Mouse (Mus musculus) adrenal gland, postnatal 14 days (tissue): ENCODE measurements around the gene Pip4p1. TPM values are rescaled to one million over a fixed set of nuclear protein-coding genes. Genes with fewer than 3 reads are reported as not detected.
"Not testable (repeated sequence)": the region's sequence is repeated elsewhere in the genome, so short reads cannot be mapped to it uniquely, and the experiment has no call there.

Experiments
- DNase-seq: peaks from one replicate; pipeline ENCODE4 v3.0.0; 2021; ENCODE audit warnings: mixed read lengths
- long read RNA-seq, 2 experiments: library from polyadenylated mRNA; stranded (forward); transcript quantifications; one replicate each; pipeline ENCODE4 v2.0.0; 2021
- total RNA-seq: library from RNA; stranded (reverse); gene quantifications from 2 replicates; pipeline ENCODE4 v1.2.3, GENCODE M21; 2021

Pip4p1 gene
- total RNA-seq: 44.3 and 47.2 TPM in 2 replicates
- long read RNA-seq, experiment 1, transcript Pip4p1-205 (7 exons, 2,755 nt): major isoform, 13 of 29 reads
- long read RNA-seq, experiment 1, transcript Pip4p1-201 (7 exons, 1,594 nt): minor isoform, 9 of 29 reads
- long read RNA-seq, experiment 1, partial matches to known transcripts: 3 of 29 reads
- long read RNA-seq, experiment 1, other reads (novel, unspliced or antisense): 3 of 29 reads
- long read RNA-seq, experiment 2, transcript Pip4p1-205 (7 exons, 2,755 nt): major isoform, 14 of 23 reads
- long read RNA-seq, experiment 2, partial matches to known transcripts: 1 of 23 reads
- long read RNA-seq, experiment 2, other reads (novel, unspliced or antisense): 4 of 23 reads

DNA sequence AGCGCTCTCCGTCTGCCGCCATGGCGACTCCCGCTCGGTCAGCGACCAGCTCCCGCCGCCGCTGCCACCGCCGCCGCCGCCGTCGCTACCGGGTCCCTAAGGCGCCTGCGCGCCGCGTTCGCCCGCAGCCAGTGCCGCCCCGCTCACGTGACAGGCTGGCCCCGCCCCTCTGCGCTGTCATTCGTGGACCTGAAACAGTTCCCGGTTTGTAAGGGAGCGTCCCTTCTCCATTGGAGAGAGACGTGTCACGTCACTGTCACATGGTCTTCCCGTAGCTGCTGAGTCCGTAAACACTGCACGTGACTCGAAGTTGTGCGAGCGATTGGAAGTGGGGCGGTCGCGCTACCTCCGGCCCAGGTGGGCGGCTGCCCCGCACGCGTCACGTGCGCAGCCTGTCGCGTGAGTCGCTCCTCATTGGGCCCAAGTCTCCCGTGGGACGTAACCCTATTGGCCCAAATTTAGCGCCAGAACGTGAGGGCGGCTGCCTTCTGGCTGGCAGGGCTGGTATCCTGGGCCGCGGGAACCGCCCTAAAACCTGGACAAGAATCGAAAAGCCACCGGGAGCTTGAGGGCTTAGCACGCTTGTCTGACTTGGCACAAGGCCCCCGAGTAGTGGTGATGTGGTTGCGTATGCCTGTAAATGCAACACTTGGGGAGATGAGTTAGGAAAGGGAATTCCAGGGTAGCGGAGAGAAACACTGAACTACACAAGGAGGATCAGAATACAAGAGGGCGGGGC is at the start of gene Pip4p1, which contains the start of gene Pnp:
Pip4p1 (minus strand) TSS at position 103 of the 739 bp plus-strand sequence.
Pnp (plus strand) TSS at position 329 of the 739 bp plus-strand sequence.
- DNase-seq: peak; percentile 100

DNA sequence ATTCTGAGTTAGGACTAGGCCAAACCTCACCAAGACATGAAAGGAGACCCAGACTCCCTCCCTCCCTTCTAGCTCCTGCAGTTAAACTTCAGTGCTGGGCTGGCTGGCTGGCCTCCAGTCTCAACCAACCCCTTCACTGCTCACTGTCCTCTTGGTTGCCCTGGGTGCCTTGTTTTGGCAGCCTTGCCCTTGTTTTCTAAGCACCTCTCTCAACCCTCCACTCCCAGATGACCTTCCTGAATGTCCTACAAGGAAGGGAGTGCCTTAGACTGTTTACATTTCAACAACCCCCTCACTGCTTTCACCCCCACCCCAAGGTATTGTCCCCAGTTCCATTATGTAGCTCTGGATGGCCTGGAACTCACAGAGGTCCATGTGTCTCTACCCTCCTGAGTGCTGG is 49.0 kb upstream of the Pip4p1 start:
- no peak for DNase-seq

DNA sequence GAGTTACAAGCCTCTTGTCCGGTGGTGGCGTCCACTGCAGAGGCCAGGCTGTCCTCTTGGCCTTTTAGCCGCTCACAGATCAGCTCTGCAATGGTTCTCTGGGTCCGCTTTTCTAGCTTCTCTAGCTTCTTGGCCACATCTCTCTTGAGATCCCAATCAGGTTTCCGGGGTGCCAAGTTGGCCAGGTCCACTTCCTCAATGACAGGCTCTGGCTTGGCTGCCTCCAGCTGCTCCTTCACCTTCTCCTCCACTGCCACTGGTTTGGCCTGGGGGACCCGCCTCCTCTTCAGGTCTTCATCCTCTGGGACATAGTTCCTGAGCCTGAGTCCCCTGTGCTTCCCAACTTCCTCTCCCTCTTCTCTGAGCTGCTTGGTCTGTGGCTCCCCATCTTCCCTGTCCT is 47.8 kb upstream of the Pip4p1 start:
- not testable (repeated sequence) for DNase-seq

GRCm38 (mm10) chr14:50976674-50977073 is 46.0 kb upstream of the Pip4p1 start:
- peak; percentile 26 for DNase-seq

- no peak for DNase-seq
These were observed 44.3 kb upstream of the Pip4p1 start for GRCm38 (mm10) chr14:50975001-50975400.

DNA sequence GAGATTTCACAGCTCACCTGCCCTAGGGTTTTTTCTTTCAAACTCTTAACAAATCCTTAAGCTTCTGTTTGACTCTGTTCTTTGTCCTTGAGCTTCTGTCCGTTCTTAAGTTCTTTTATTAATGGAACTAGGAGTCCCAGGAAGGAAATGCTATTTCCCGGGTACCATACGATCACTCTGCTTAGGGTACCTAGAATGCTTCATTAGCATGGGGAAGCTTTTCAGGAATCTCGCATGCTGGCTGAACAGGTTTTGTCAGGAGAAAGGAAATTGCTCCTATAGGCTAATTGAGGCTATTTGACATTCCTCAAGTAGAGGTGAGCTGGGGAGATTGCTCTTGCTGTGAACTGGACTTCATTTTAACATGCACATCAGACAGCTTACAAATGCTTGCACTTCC is 43.0 kb upstream of the Pip4p1 start:
- DNase-seq: no peak

- not testable (repeated sequence) for DNase-seq
These were observed 42.4 kb upstream of the Pip4p1 start for GRCm38 (mm10) chr14:50973054-50973453.

- no peak for DNase-seq
These were observed 40.2 kb upstream of the Pip4p1 start for GRCm38 (mm10) chr14:50970822-50971221.

- peak; percentile 14 for DNase-seq
These were observed 39.2 kb upstream of the Pip4p1 start for GRCm38 (mm10) chr14:50969558-50970544.

- no peak for DNase-seq
These were observed 38.4 kb upstream of the Pip4p1 start for GRCm38 (mm10) chr14:50969041-50969440.

DNA sequence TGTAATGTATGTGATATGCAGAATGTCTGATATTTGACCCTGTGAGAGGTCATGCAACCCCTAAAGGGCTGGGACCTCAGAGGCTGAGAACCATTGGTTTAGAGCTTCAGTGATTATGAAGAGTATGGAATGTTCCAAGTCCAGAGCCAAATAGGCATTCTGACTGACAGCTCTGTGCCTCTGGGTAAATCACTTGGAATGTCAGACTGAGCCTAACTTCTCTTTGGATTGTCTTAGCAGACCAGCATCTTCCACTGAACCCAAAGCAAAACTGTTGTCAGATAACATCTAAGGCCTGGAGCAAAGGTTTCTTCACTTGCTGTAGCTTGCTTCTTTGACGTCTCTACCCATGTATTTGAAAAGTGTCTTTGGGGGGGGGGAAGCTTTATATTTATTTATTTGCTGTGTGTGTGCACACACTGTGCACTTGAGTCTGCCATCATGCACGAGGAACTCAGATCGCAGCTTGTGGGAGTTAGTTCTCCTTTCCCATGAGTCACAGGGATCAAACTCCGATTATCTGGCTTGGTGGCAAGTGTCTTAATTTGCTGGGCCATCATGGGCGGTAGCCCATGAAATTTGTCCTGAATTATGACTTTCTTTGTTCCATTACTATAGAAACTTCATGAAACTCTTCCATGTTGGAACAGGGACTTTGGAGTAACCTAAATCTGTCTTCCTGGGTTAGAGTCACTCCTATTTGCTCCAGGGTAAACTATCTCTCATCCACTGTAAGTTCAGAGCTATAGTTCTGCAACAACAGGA is 37.7 kb upstream of the Pip4p1 start:
- no peak for DNase-seq

DNA sequence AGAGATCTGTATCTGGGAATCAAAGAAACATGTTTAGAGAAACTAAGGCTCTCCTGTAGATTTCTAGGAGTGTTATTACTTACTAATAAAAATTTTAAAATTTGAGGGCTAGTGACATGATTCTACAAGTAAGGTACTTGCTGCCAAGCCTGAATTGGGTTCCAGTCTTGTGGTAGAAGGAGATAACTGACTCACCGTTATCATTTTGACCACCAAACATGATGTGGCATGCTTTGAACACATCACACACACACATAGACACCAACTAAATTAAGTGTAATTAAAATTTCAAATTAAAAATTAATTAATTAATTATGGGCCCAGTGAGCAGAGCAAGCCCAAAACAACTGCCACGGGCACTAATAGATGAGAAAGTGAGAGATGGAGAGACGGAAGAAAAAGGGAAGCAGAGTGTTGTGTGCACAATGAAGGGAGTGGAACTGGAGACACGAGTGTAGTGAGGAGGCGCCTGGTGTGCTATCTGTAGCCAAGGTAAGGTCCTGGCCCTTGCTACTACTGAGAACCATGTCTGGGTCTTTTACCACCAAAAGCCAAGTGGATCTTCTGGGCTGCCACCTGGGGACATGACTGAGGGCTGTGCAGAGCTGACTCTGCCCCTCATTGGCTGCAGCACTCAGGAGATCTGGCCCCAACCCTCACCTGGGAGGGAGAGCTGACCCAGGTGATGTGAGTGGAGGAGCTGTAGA is 27.8 kb upstream of the Pip4p1 start:
- DNase-seq: not testable (repeated sequence)

DNA sequence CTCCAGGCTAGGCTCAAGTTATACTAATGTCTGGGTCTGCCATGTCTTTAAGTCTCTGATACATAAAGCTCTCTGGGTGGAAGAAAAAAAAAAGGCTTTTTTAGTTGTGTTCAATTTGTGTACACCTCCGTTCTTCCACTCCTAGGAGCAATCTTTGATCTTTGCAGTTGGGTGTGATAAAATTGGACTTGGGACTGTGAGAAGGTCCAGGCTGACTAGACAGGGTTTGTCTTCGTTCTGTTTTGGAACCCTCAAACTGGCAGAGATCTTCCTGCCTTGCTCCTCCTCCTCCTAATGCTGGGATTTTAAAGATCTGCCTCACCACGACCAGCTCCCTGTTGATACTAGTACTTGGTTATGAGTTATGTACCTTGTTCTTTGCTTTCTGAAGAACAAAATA is 26.5 kb upstream of the Pip4p1 start:
- not testable (repeated sequence) for DNase-seq

- not testable (repeated sequence) for DNase-seq
These were observed 26.1 kb upstream of the Pip4p1 start for GRCm38 (mm10) chr14:50956724-50957123.

DNA sequence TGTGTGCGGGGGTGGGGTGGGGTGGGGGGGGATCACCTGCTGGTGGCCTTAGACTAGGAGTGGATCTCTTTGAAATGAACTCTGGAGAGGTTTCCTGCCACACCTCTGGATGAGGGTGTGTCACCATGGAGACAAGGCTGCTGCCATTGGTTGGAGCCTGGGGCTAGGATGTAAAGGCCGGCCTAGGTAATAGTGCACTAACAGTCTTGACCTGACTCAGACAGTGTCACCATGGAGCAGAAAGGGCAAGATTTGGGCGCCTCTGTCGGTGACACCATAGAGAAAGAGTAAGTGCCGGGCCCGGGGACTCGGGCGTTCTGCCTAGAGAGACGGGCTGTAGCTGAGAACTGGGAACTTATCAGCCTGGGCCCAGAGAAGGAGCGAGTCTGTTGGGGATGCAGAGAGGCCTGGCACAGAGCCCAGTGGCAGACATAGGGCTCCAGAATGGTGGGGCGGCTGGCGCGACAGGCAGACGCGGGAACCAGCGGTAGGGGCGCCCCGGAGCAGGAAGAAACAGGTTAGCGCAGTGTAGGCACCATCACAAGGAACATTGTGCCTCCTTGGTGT is 25.4 kb upstream of the Pip4p1 start, which contains the start of gene Pnp2:
Pnp2 (plus strand) TSS at position 51 of the 567 bp plus-strand sequence.
- DNase-seq: peak; percentile 70

- no peak for DNase-seq
These were observed 24.8 kb upstream of the Pip4p1 start for GRCm38 (mm10) chr14:50955487-50955886.

DNA sequence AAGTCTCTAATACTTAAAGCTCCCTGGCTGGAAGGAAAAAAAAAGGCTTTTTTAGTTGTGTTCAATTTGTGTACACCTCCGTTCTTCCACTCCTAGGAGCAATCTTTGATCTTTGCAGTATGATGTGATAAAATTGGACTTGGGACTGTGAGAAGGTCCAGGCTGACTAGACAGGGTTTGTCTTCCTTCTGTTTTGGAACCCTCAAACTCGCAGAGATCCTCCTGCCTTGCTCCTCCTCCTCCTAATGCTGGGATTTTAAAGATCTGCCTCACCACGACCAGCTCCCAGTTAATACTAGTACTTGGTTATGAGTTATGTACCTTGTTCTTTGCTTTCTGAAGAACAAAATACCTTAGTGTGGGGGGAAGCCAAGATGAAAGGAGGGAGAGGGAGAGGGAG is 14.9 kb upstream of the Pip4p1 start:
- DNase-seq: not testable (repeated sequence)

GRCm38 (mm10) chr14:50945081-50945480 is 14.4 kb upstream of the Pip4p1 start:
- not testable (repeated sequence) for DNase-seq

GRCm38 (mm10) chr14:50944668-50945033 is 14.0 kb upstream of the Pip4p1 start:
- not testable (repeated sequence) for DNase-seq
